Mouse (Mus musculus) olfactory bulb, adult 2 months (tissue): ENCODE measurements around the gene Gng2. TPM values are rescaled to one million over a fixed set of nuclear protein-coding genes. Genes with fewer than 3 reads are reported as not detected.

Source experiments
- H3K27ac ChIP-seq: fragments of 200-500 bp; 2 replicates; pipeline ENCODE4 v1.5.1; 2012; ENCODE audit warnings: low read depth, low read length; ENCODE audit not compliant: insufficient read depth
- H3K4me1 ChIP-seq: fragments of 200-500 bp; 2 replicates; pipeline ENCODE4 v1.6.1; 2012; ENCODE audit warnings: low read length; ENCODE audit not compliant: control insufficient read depth, insufficient read depth
- H3K4me3 ChIP-seq: fragments of 200-500 bp; 2 replicates; pipeline ENCODE4 v1.5.1; 2012; ENCODE audit warnings: mild to moderate bottlenecking, low read depth, low read length, moderate library complexity; ENCODE audit not compliant: insufficient read depth
- CTCF ChIP-seq: fragments of 200-500 bp; IDR thresholded peaks from 2 replicates; pipeline ENCODE4 v1.5.1; 2012; ENCODE audit warnings: low read depth, mild to moderate bottlenecking, low read length, moderate library complexity; ENCODE audit not compliant: insufficient read depth
- POLR2A ChIP-seq: fragments of 200-500 bp; IDR thresholded peaks from 2 replicates; pipeline ENCODE4 v1.6.1; 2012; ENCODE audit warnings: mild to moderate bottlenecking, low read depth, low read length, moderate library complexity; ENCODE audit not compliant: insufficient read depth
- WGBS: fragments of 180-500 bp; shearing (Covaris S2); methylation state at CpG from one replicate; pipeline ENCODE4 v1.1.7; 2018; 5-methylcytosine and 5-hydroxymethylcytosine counted together
- polyA plus RNA-seq: library from polyadenylated mRNA; stranded (reverse); fragments of >200 nt; gene quantifications from 2 replicates; pipeline ENCODE4 v1.2.4, GENCODE M21; 2012; ENCODE audit warnings: low replicate concordance; ENCODE audit not compliant: missing spikeins, insufficient read depth, insufficient read length

The Gng2 gene
- polyA plus RNA-seq, 1 experiment = not detected

DNA sequence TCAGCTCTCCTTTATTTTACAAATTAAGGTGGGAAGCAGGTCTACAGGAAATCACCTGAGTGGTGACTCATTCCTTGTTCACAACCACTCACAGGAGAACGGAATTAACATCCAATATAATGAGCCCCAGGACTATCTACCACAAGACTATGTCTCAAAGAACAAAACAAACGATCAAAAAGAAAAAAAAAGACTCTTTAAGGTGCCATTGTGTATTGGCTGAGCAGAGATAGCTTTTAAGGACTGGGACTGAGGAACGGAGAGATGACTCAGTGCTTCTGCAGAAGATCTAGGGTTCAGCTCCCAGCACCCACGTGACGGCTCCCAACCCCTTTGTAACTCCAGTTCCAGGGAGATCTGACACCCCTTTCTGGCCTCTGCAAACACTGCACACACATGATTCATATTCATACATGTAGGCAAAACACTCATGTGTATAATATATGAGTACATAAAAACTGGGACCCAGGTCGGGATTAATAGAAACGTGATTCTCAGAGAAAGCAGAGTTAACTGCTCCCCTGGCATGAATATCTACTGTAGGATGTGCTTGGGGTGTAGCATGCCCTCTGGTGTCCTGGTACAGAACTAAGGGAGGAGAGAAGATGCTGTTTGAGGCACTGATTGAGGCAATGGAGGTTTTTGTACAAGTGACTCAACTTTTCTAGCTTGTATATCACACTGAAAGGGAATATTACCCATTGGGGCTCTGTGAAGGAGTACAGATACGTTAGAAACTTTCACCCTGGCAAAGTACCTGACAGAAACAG lies 115.9 kb downstream of the Gng2 start:
- no peak overlapping the region for H3K27ac ChIP-seq
- no peaks in the 10 kb centered on the region for H3K4me1 ChIP-seq
- TF ChIP-seq POLR2A = no peak
- no peak for TF ChIP-seq CTCF
- no peak overlapping the region for H3K4me3 ChIP-seq
- 84% methylated on average over 8 of the region's 8 CpGs for WGBS

DNA sequence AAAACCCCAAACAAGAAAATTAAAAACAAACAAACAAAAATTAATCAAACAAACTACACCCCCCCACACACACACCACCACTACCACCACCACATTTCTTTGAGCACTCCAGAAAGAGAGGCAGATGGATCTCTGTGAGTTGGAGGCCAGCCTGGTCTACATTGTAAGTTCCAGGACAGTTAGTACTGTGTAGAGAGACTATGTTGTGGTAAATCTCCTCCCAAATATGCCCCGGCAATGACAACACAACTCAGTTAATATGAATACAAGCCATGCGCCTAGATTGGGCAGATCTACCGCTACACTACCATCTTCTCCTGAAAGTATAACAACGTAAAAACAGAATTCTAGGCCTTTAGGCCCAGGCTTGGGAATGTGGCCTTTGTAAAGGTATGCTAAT lies 117.1 kb downstream of the Gng2 start:
- no peak for TF ChIP-seq POLR2A
- no peak for TF ChIP-seq CTCF
- H3K4me3 ChIP-seq = no peak overlapping the region
- no peaks in the 10 kb centered on the region for H3K4me1 ChIP-seq
- WGBS = 99% methylated on average over 4 of the region's 4 CpGs
- no peak overlapping the region for H3K27ac ChIP-seq

DNA sequence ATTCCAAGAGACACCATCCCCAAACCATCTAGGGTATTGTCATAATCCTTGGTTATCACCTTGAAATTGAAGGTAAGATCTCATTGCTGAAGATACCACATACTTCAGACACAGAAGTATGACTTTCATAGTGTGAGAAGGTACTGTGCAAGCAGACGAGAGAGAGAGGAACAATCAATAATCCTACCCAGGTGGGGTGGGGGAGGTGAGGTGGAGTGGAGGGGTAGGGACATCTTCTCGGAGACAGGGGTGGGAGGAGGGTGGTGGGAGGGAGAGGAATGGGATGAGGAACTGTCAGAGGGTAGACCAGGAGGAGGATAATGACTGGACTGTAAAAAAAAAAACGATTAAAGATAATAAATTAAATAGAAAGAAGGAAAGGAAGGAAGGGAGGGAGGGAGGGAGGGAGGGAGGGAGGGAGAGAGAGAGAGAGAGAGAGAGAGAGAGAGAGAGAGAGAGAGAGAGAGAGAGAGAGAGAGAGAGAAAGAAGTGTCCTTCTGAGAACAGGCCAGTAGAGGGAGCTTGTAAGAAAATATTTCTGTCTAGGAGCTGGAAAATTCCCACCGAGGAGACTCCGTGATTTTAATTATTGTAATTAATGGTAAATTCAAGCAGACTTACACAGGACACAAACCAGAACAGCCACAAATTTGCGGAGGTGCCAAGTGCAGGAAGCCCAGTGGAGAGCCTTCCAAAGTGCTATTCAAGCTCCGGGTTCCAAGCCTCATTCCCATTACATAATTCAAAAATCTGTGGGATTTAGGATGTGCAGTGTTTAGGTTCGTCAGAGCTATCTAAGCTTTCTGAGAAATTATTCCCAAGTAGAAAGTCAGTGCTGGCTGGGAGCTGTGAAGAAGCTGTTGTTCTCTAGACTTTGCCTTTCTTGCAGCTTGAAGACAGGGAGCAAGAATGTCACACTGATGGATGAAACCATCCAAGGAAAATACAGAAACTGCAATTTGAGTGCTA lies 118.3 kb downstream of the Gng2 start:
- no peaks in the 10 kb centered on the region for H3K4me1 ChIP-seq
- H3K4me3 ChIP-seq = no peak overlapping the region
- no peak overlapping the region for H3K27ac ChIP-seq
- WGBS = 21% methylated on average over 8 of the region's 8 CpGs
- no peak for TF ChIP-seq POLR2A
- TF ChIP-seq CTCF = no peak

DNA sequence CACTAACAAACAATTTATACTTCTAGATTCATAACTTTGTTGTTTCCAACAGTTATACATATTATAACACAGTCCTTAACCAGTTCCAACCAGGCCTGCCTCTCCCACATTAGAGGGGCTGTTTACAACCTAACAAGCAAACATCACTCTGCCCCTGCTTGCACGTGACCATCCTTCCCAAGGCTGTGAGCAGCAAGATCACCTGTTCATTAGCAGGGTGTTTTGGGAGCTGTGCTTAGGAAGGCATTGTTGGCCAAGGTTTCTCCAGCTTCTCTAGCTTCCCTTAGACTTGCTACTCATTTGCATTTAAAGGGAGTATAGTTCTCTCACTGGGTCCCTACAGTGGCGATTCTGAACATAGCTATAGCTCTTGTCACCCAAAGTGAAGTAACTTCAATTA lies 119.1 kb downstream of the Gng2 start:
- 88% methylated on average over 2 of the region's 2 CpGs for WGBS
- Histone ChIP-seq H3K4me1 (no peaks in the 10 kb centered on the region), H3K4me3 (no peak overlapping the region), H3K27ac (no peak overlapping the region)
- no peak for TF ChIP-seq CTCF
- no peak for TF ChIP-seq POLR2A

DNA sequence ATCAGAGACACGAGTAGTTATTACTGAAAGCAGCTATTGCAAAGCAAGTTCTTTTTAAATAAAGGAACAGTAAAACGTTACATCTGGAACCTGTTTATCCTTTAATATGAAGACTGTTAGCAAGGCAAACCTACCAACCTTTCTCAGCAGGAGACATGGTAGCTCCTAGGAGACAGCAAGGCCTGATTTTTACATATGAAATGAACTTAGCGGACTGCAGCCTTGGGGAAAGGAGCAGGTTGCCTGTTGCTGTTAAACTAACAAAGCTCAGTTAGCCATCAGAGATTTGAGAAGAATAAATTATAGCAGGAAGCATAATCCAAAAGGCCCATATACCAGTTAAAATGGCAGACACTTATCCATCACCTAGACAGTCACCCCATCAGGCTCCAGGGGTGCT lies 124.0 kb downstream of the Gng2 start:
- H3K4me1 ChIP-seq = no peaks in the 10 kb centered on the region
- 83% methylated on average over 3 of the region's 3 CpGs for WGBS
- H3K27ac ChIP-seq = no peak overlapping the region
- H3K4me3 ChIP-seq = no peak overlapping the region
- no peak for TF ChIP-seq POLR2A
- TF ChIP-seq CTCF = no peak

DNA sequence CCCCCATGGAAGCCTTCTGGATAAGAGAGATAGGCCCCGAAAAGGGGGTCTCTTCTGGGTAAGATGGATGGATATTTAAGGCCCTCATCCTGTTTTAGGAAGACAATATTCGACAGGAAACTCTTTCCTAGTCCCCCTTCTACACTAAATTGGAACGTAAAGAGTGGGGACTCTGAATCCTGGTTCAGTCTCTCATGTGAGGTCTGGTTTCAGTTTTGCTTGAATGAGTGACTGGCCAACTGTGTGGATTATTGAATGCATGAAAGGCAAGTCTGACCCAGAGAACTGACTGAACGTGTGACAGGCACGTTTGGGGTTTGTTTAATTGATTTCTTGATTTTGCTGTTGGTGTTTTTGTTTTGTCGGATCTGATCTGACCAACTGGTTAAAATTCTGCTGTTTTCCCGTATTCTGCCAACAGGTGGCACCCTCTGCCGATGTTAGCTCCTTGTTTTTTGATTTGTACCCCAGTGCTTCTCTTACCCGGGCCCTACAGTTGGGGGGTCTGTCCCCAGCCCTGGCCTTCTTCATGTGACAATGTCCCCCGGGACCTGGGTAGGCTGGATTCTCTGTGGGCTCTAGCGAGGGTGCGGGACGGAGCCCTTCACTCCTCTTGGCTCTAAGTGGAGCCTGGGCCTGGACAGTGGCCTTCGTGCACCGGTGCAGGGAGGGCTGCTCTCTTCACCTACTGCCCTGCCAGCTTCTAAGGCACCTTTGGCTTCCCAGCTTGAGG lies 137.7 kb downstream of the Gng2 start:
- Histone ChIP-seq H3K27ac (no peak overlapping the region), H3K4me3 (peak overlapping the region; percentile 13; the same call in 1 of the 2 replicates), H3K4me1 (peaks cover 3% of the 10 kb centered on the region; the same call in 1 of the 2 replicates)
- WGBS = 20% methylated on average over 15 of the region's 15 CpGs
- TF ChIP-seq CTCF = peak; percentile 60; the same call in 1 of the 2 replicates
- no peak for TF ChIP-seq POLR2A

DNA sequence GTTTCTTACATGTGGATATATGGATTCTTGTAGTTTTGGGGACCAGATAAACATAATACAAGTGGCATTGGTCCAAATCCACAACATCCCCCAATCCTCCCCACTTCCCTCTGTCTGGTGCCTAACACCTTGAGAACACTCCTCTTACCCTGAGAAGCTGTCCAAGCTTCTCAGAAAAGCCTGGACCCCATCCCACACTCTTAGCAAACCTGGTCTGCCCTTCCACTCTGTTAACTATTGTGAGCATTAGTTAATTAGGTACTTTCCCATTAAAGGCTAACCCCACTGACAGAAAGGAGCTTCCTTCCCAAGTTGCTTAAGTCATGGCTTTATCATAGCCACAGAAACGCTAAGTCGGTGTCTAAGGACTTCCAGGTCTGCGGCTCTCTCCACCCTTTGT lies 141.1 kb downstream of the Gng2 start:
- Histone ChIP-seq H3K4me1 (peaks cover 3% of the 10 kb centered on the region; the same call in 1 of the 2 replicates), H3K27ac (no peak overlapping the region), H3K4me3 (no peak overlapping the region)
- no peak for TF ChIP-seq CTCF
- no peak for TF ChIP-seq POLR2A
- 93% methylated on average over 3 of the region's 3 CpGs for WGBS

DNA sequence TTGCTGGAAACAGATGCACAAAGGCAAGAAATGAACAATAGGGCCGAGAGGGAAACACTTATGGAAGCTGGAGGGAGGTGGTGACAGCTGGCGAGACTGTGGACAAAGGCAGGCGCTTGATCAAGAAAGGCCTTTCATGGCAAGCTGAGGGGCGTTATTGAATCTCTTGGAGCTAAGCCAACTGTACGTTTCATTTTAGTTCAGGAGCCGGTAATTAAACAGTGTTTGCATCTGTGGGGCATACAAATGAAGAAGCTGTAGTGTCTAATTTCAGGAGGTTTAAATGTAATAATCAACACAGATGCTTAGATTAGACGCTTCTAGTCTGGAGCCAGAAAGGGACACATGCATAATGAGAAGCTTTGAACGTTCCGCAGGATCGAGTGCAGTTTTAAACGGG lies 151.9 kb downstream of the Gng2 start:
- H3K4me3 ChIP-seq = no peak overlapping the region
- H3K4me1 ChIP-seq = peaks cover 5% of the 10 kb centered on the region; the same call in 1 of the 2 replicates
- no peak overlapping the region for H3K27ac ChIP-seq
- no peak for TF ChIP-seq POLR2A
- no peak for TF ChIP-seq CTCF
- 10% methylated on average over 11 of the region's 11 CpGs for WGBS
